ENCODE assay signal across 15 mouse cellular contexts in genomic region chr1:194929275-194929971, GRCm38 (mm10). TPM values are rescaled to one million over a fixed set of nuclear protein-coding genes. Genes with fewer than 3 reads are reported as not detected.
A peak's percentile ranks its signal among the peaks of the same experiment; 100 is the strongest.
DNase-seq lines count a peak whose midpoint lies in the region; ATAC-seq and TF ChIP-seq lines count a peak whose summit lies in the region.
"Had no signal": no experiment of that assay in that cellular context is flagged by ENCODE, and none has a peak within 500 bp of the region (broad histone marks: within the 10 kb centered on the region; RNA-seq: fewer than 3 reads in every experiment).

No protein-coding gene starts in this region.

- H3K27me3 ChIP-seq in forebrain, postnatal 0 days (ENCODE audit: insufficient read depth, low read length), result no peaks in the 10 kb centered on the region
- H3K27me3 ChIP-seq in forebrain, embryonic 10.5 days (ENCODE audit: poor library complexity, severe bottlenecking), result no peaks in the 10 kb centered on the region
- no peaks in the 10 kb centered on the region for H3K27me3 ChIP-seq in hindbrain, postnatal 0 days (ENCODE audit: insufficient read depth, low read length)
- no peaks in the 10 kb centered on the region for H3K27me3 ChIP-seq in hindbrain, embryonic 13.5 days
- H3K27me3 ChIP-seq in midbrain, postnatal 0 days (ENCODE audit: insufficient read depth, low read length), result no peaks in the 10 kb centered on the region
- no peaks in the 10 kb centered on the region for H3K27me3 ChIP-seq in midbrain, embryonic 10.5 days (ENCODE audit: low read depth, poor library complexity, severe bottlenecking)
- H3K27me3 ChIP-seq: forebrain, embryonic 12.5 days; midbrain, embryonic 15.5 days; neural tube, embryonic 13.5 days had no signal

- no peaks in the 10 kb centered on the region for H3K9me3 ChIP-seq in forebrain, postnatal 0 days (ENCODE audit: low read length)
- H3K9me3 ChIP-seq in forebrain, embryonic 10.5 days, result no peaks in the 10 kb centered on the region
- no peaks in the 10 kb centered on the region for H3K9me3 ChIP-seq in hindbrain, postnatal 0 days (ENCODE audit: low read length)
- no peaks in the 10 kb centered on the region for H3K9me3 ChIP-seq in hindbrain, embryonic 13.5 days
- H3K9me3 ChIP-seq in midbrain, postnatal 0 days (ENCODE audit: low read length), result no peaks in the 10 kb centered on the region
- H3K9me3 ChIP-seq in midbrain, embryonic 10.5 days (replicated peaks), result no peaks in the 10 kb centered on the region
- H3K9me3 ChIP-seq: forebrain, embryonic 12.5 days; midbrain, embryonic 15.5 days; neural tube, embryonic 13.5 days had no signal

- no peaks in the 10 kb centered on the region for H3K36me3 ChIP-seq in forebrain, postnatal 0 days (ENCODE audit: insufficient read depth)
- H3K36me3 ChIP-seq in forebrain, embryonic 10.5 days (replicated peaks), result no peaks in the 10 kb centered on the region
- H3K36me3 ChIP-seq in hindbrain, postnatal 0 days (ENCODE audit: insufficient read depth, low read length), result no peaks in the 10 kb centered on the region
- H3K36me3 ChIP-seq in hindbrain, embryonic 13.5 days, result no peaks in the 10 kb centered on the region
- no peaks in the 10 kb centered on the region for H3K36me3 ChIP-seq in midbrain, postnatal 0 days (ENCODE audit: insufficient read depth, low read length)
- no peaks in the 10 kb centered on the region for H3K36me3 ChIP-seq in midbrain, embryonic 10.5 days
- H3K36me3 ChIP-seq: forebrain, embryonic 12.5 days; midbrain, embryonic 15.5 days; neural tube, embryonic 13.5 days had no signal

- DNase-seq in forebrain, postnatal 0 days, result no peak
- DNase-seq in forebrain, embryonic 10.5 days (ENCODE audit: extremely low spot score, low spot score), result no peak
- DNase-seq in hindbrain, postnatal 0 days (ENCODE audit: low spot score), result peak; percentile 8
- DNase-seq in midbrain, postnatal 0 days (ENCODE audit: low spot score), result peak; percentile 9
- no peak for DNase-seq in midbrain, embryonic 10.5 days (ENCODE audit: low spot score)
- DNase-seq in cerebellum, adult 11-12 months, result no peak
- DNase-seq in spleen, postnatal 14 days (ENCODE audit: low spot score in 2 of 2), result no peak
- DNase-seq: adrenal gland, postnatal 14 days; kidney, adult 8-10 months had no signal

- H3K4me1 ChIP-seq in forebrain, postnatal 0 days (ENCODE audit: insufficient read depth), result no peaks in the 10 kb centered on the region
- peaks cover 14% of the 10 kb centered on the region; the same call in 1 of the 2 replicates for H3K4me1 ChIP-seq in forebrain, embryonic 10.5 days
- H3K4me1 ChIP-seq in hindbrain, postnatal 0 days (ENCODE audit: insufficient read depth, low read length), result no peaks in the 10 kb centered on the region
- H3K4me1 ChIP-seq in hindbrain, embryonic 13.5 days (replicated peaks), result no peaks in the 10 kb centered on the region
- H3K4me1 ChIP-seq in midbrain, postnatal 0 days (ENCODE audit: insufficient read depth, low read length), result no peaks in the 10 kb centered on the region
- H3K4me1 ChIP-seq in midbrain, embryonic 10.5 days, result no peaks in the 10 kb centered on the region
- H3K4me1 ChIP-seq: midbrain, embryonic 15.5 days; neural tube, embryonic 13.5 days had no signal

- H3K9ac ChIP-seq in forebrain, postnatal 0 days, result no peak overlapping the region
- H3K9ac ChIP-seq in hindbrain, postnatal 0 days (replicated peaks; ENCODE audit: low read length), result no peak overlapping the region
- H3K9ac ChIP-seq in hindbrain, embryonic 13.5 days, result no peak overlapping the region
- H3K9ac ChIP-seq in midbrain, postnatal 0 days (replicated peaks; ENCODE audit: low read length, poor library complexity, severe bottlenecking), result no peak overlapping the region
- H3K9ac ChIP-seq: forebrain, embryonic 12.5 days; midbrain, embryonic 15.5 days; neural tube, embryonic 13.5 days had no signal

- peak; percentile 81 for ATAC-seq in forebrain, postnatal 0 days
- no peak for ATAC-seq in hindbrain, postnatal 0 days
- no peak for ATAC-seq in hindbrain, embryonic 13.5 days (ENCODE audit: low FRiP score)
- no peak for ATAC-seq in midbrain, postnatal 0 days (ENCODE audit: low FRiP score)
- ATAC-seq: midbrain, embryonic 15.5 days had no signal

- H3K4me3 ChIP-seq in forebrain, postnatal 0 days (ENCODE audit: low read depth, low read length), result no peak overlapping the region
- no peak overlapping the region for H3K4me3 ChIP-seq in forebrain, embryonic 10.5 days
- no peak overlapping the region for H3K4me3 ChIP-seq in hindbrain, postnatal 0 days (ENCODE audit: low read length)
- no peak overlapping the region for H3K4me3 ChIP-seq in hindbrain, embryonic 13.5 days
- no peak overlapping the region for H3K4me3 ChIP-seq in midbrain, postnatal 0 days (ENCODE audit: low read depth, low read length)
- no peak overlapping the region for H3K4me3 ChIP-seq in midbrain, embryonic 10.5 days
- H3K4me3 ChIP-seq: forebrain, embryonic 12.5 days; midbrain, embryonic 15.5 days; neural tube, embryonic 13.5 days had no signal

- WGBS in forebrain, postnatal 0 days, result 66% methylated on average over 2 of the region's 2 CpGs
- 63% methylated on average over 2 of the region's 2 CpGs for WGBS in forebrain, embryonic 10.5 days
- WGBS in hindbrain, postnatal 0 days, result 64% methylated on average over 2 of the region's 2 CpGs
- WGBS in hindbrain, embryonic 13.5 days, result 80% methylated on average over 2 of the region's 2 CpGs
- WGBS in midbrain, postnatal 0 days, result 84% methylated on average over 2 of the region's 2 CpGs
- WGBS in midbrain, embryonic 10.5 days, result 74% methylated on average over 2 of the region's 2 CpGs

- H3K4me2 ChIP-seq in forebrain, postnatal 0 days (ENCODE audit: low read depth), result no peak overlapping the region
- H3K4me2 ChIP-seq in hindbrain, postnatal 0 days (ENCODE audit: low read depth, low read length), result no peak overlapping the region
- H3K4me2 ChIP-seq in hindbrain, embryonic 13.5 days, result no peak overlapping the region
- H3K4me2 ChIP-seq in midbrain, postnatal 0 days (ENCODE audit: low read depth, low read length, poor library complexity, severe bottlenecking), result no peak overlapping the region
- H3K4me2 ChIP-seq: forebrain, embryonic 12.5 days; liver, embryonic 11.5 days; midbrain, embryonic 15.5 days; neural tube, embryonic 13.5 days had no signal

- peak overlapping the region; percentile 21; the same call in 1 of the 2 replicates for H3K27ac ChIP-seq in forebrain, postnatal 0 days (ENCODE audit: low read depth, low read length)
- H3K27ac ChIP-seq in forebrain, embryonic 10.5 days, result no peak overlapping the region
- no peak overlapping the region for H3K27ac ChIP-seq in hindbrain, postnatal 0 days
- no peak overlapping the region for H3K27ac ChIP-seq in hindbrain, embryonic 13.5 days
- no peak overlapping the region for H3K27ac ChIP-seq in midbrain, postnatal 0 days (ENCODE audit: low read depth, low read length)
- no peak overlapping the region for H3K27ac ChIP-seq in midbrain, embryonic 10.5 days (replicated peaks)
- H3K27ac ChIP-seq: forebrain, embryonic 12.5 days; macrophage; midbrain, embryonic 15.5 days; neural tube, embryonic 13.5 days had no signal

- TF ChIP-seq CTCF in forebrain, postnatal 0 days (IDR thresholded peaks at IDR 0.05; ENCODE audit: low read depth), result no peak
- no peak for TF ChIP-seq CTCF in hindbrain, postnatal 0 days (IDR thresholded peaks at IDR 0.05; ENCODE audit: low read depth)
- no peak for TF ChIP-seq CTCF in midbrain, postnatal 0 days (IDR thresholded peaks at IDR 0.05)

RNA-seq across cellular contexts. Expression of gene Cd34, which starts 9.2 kb away (rescaled TPM):
- 23.2 and 23.9 TPM in 2 replicates for total RNA-seq in forebrain, postnatal 0 days (2014; rRNA removed)
- 22.0 and 24.5 TPM in 2 replicates for polyA plus RNA-seq in forebrain, postnatal 0 days (2015; fragmentation: Nextera tagmentation; extraction: Ambion mirVana)
- 57.8 and 60.0 TPM in 2 replicates for polyA plus RNA-seq in forebrain, embryonic 10.5 days (2016; fragmentation: Nextera tagmentation; extraction: Ambion mirVana)
- total RNA-seq in hindbrain, postnatal 0 days (2014; rRNA removed), result 21.6 and 33.1 TPM in 2 replicates
- polyA plus RNA-seq in hindbrain, postnatal 0 days (2015; fragmentation: Nextera tagmentation; extraction: Ambion mirVana), result 23.5 and 24.3 TPM in 2 replicates
- polyA plus RNA-seq in hindbrain, embryonic 13.5 days (2015; fragmentation: Nextera tagmentation; extraction: Ambion mirVana), result 37.6 and 39.2 TPM in 2 replicates
- 18.5 and 23.9 TPM in 2 replicates for total RNA-seq in midbrain, postnatal 0 days (2014; rRNA removed)
- polyA plus RNA-seq in midbrain, postnatal 0 days (2015; fragmentation: Nextera tagmentation; extraction: Ambion mirVana), result 17.6 and 20.3 TPM in 2 replicates
- 51.5 and 56.2 TPM in 2 replicates for polyA plus RNA-seq in midbrain, embryonic 10.5 days (2016; fragmentation: Nextera tagmentation; extraction: Ambion mirVana)

Comparison
In these comparisons a context has a peak if more than half of its experiments do, and no peak if none do; other contexts are left out.
1. DNase-seq: peak in hindbrain, postnatal 0 days (single experiment) and midbrain, postnatal 0 days (single experiment); none in forebrain, postnatal 0 days (single experiment), forebrain, embryonic 10.5 days (single experiment), midbrain, embryonic 10.5 days (single experiment), cerebellum, adult 11-12 months (single experiment) and spleen, postnatal 14 days (0 of 2).